Mouse (Mus musculus) liver, postnatal 0 days (tissue): ENCODE measurements around the gene Ubash3b.

Experiments
- CTCF ChIP-seq: sonication (generic); IDR thresholded peaks from 2 replicates; pipeline ENCODE4 v1.5.1; 2016; ENCODE audit warnings: antibody characterized with exemption, low read depth
- EP300 ChIP-seq: IDR thresholded peaks from 2 replicates; pipeline ENCODE4 v1.6.1; 2016; ENCODE audit warnings: antibody characterized with exemption, low read depth, mild to moderate bottlenecking

- TF ChIP-seq CTCF: no peak
- no peak for TF ChIP-seq EP300
Measured at GRCm38 (mm10) chr9:40983758-40984157, 177.7 kb downstream of the Ubash3b start.
